Comparison of ENCODE assay signal across 38 mouse cellular contexts in the genomic region with DNA sequence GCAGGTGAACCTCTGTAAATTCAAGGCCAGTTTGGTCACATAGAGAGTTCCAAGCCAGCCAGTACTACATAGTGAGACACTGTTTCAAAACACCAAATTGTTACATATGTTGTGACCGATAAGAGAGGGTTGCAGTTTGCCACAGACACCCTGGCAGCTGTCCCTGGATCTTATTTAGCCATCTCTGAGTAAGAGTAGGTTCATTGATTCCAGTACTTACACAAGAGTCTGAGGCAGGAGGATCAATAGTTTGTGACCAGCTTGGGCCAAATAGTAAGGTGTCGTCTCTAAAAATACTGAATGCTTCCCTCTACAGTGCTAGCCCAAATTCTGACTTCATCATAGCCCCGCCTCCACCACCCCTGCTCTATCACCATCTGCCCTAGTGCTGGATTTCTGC. TPM values are rescaled to one million over a fixed set of nuclear protein-coding genes. Genes with fewer than 3 reads are reported as not detected.
DNase-seq lines count a peak whose midpoint lies in the region; ATAC-seq and TF ChIP-seq lines count a peak whose summit lies in the region.
"Had no signal": no experiment of that assay in that cellular context is flagged by ENCODE, and none has a peak within 500 bp of the region (broad histone marks: within the 10 kb centered on the region; RNA-seq: fewer than 3 reads in every experiment).

No protein-coding gene starts in this region.

- H3K4me3 ChIP-seq in liver, adult 2 months (ENCODE audit: insufficient read depth, low read depth, low read length), result no peak overlapping the region
- H3K4me3 ChIP-seq in forebrain, embryonic 15.5 days, result no peak overlapping the region
- H3K4me3 ChIP-seq: heart, embryonic 10.5 days; heart, embryonic 15.5 days; hindbrain, embryonic 13.5 days; liver, embryonic 13.5 days; lung, embryonic 15.5 days; megakaryocyte, embryonic 14.5 days; midbrain, embryonic 13.5 days had no signal

- H3K4me1 ChIP-seq in liver, adult 2 months (ENCODE audit: control insufficient read depth, insufficient read depth, low read length), result peaks cover 7% of the 10 kb centered on the region; the same call in 1 of the 2 replicates
- no peaks in the 10 kb centered on the region for H3K4me1 ChIP-seq in forebrain, embryonic 15.5 days
- H3K4me1 ChIP-seq: heart, embryonic 15.5 days; hindbrain, embryonic 13.5 days; midbrain, embryonic 13.5 days had no signal

- no peak for TF ChIP-seq CTCF in liver, adult 2 months (IDR thresholded peaks at IDR 0.05; ENCODE audit: low read depth, low read length)

- no peak overlapping the region for H3K4me2 ChIP-seq in forebrain, embryonic 15.5 days (replicated peaks)
- H3K4me2 ChIP-seq: heart, embryonic 15.5 days; hindbrain, embryonic 13.5 days; liver, embryonic 13.5 days; lung, embryonic 15.5 days; midbrain, embryonic 13.5 days had no signal

- no peaks in the 10 kb centered on the region for H3K36me3 ChIP-seq in liver, adult 2 months (ENCODE audit: control insufficient read depth, insufficient read depth, low read length)
- no peaks in the 10 kb centered on the region for H3K36me3 ChIP-seq in forebrain, embryonic 15.5 days
- H3K36me3 ChIP-seq: heart, embryonic 10.5 days; heart, embryonic 15.5 days; hindbrain, embryonic 13.5 days; liver, embryonic 13.5 days; lung, embryonic 15.5 days; midbrain, embryonic 13.5 days had no signal

- H3K27me3 ChIP-seq in liver, adult 2 months (ENCODE audit: control insufficient read depth, insufficient read depth, low read length), result no peaks in the 10 kb centered on the region
- H3K27me3 ChIP-seq in forebrain, embryonic 15.5 days, result no peaks in the 10 kb centered on the region
- H3K27me3 ChIP-seq: heart, embryonic 15.5 days; hindbrain, embryonic 13.5 days; liver, embryonic 13.5 days; lung, embryonic 15.5 days; midbrain, embryonic 13.5 days had no signal

- TF ChIP-seq POLR2A in liver, adult 2 months (IDR thresholded peaks at IDR 0.05; ENCODE audit: extremely low read depth, insufficient read depth, low read length), result no peak

- WGBS in liver, adult 2 months, result 21% methylated on average over 3 of the region's 3 CpGs
- 88% methylated on average over 3 of the region's 3 CpGs for WGBS in forebrain, embryonic 15.5 days

- peak overlapping the region; percentile 3 for H3K27ac ChIP-seq in liver, adult 2 months (replicated peaks; ENCODE audit: insufficient read depth, low read depth, low read length)
- no peak overlapping the region for H3K27ac ChIP-seq in forebrain, embryonic 15.5 days (replicated peaks)
- H3K27ac ChIP-seq: heart, embryonic 10.5 days; heart, embryonic 15.5 days; hindbrain, embryonic 13.5 days; liver, embryonic 13.5 days; lung, embryonic 15.5 days; midbrain, embryonic 13.5 days had no signal

- H3K9me3 ChIP-seq in forebrain, embryonic 15.5 days, result no peaks in the 10 kb centered on the region
- H3K9me3 ChIP-seq: heart, embryonic 10.5 days; heart, embryonic 15.5 days; hindbrain, embryonic 13.5 days; liver, embryonic 13.5 days; lung, embryonic 15.5 days; midbrain, embryonic 13.5 days had no signal

- ATAC-seq in erythroid progenitor cell, adult 5-6 weeks (replicated peaks; ENCODE audit: low FRiP score, poor library complexity, severe bottlenecking), result peak; percentile 71; the same call in 1 of the 2 replicates
- peak; percentile 71 for ATAC-seq in megakaryocyte-erythroid progenitor cell, adult 5-6 weeks (replicated peaks; ENCODE audit: low FRiP score, low TSS enrichment, poor library complexity, severe bottlenecking)
- ATAC-seq in forebrain, embryonic 15.5 days (replicated peaks), result no peak
- ATAC-seq: forebrain, embryonic 14.5 days; intestine, postnatal 0 days; midbrain, embryonic 13.5 days had no signal

- peak; percentile 94 for DNase-seq in liver, adult 2 months (ENCODE audit: extremely low read depth, low read depth, low spot score)
- DNase-seq in liver (no peak), 416B (ENCODE audit: low read depth) (peak; percentile 3)
- DNase-seq in spleen, adult 18-20 months, result no peak
- no peak for DNase-seq in left cerebral cortex, adult 9 months (ENCODE audit: low spot score in 2 of 2)
- DNase-seq: adrenal gland, adult 2 months; adrenal gland, postnatal 36 days; cerebellum, adult 2 months; cerebellum, postnatal 25 days; gastrocnemius, postnatal 25 days; heart, adult 11 months; heart, postnatal 36 days; kidney, adult 9 months; kidney, postnatal 14 days; layer of hippocampus, adult 9-11 months; liver, embryonic 13.5 days; lung, postnatal 36 days; retina, postnatal 1 day; right cerebral cortex, postnatal 14 days had no signal

- H3K79me2 ChIP-seq in liver, adult 2 months (ENCODE audit: control insufficient read depth, insufficient read depth, low read length), result no peaks in the 10 kb centered on the region

- no peak overlapping the region for H3K9ac ChIP-seq in liver, adult 2 months (ENCODE audit: low read depth, low read length)
- no peak overlapping the region for H3K9ac ChIP-seq in forebrain, embryonic 15.5 days (replicated peaks)
- H3K9ac ChIP-seq: heart, embryonic 15.5 days; hindbrain, embryonic 13.5 days; liver, embryonic 13.5 days; lung, embryonic 15.5 days; midbrain, embryonic 13.5 days had no signal

RNA-seq across cellular contexts. Expression of a gene that starts 40.1 kb away (rescaled TPM):
- 0.07 and 0.09 TPM in 2 replicates for total RNA-seq in liver, adult 2 months (2014; rRNA removed)
- polyA plus RNA-seq in liver, adult 2 months (2012; rRNA removed), result 0.02 TPM in 1 of 2 replicates, not detected in the other
- not detected in 2 replicates for total RNA-seq in erythroid progenitor cell, adult 5-6 weeks (2015; ENCODE audit: low replicate concordance)
- total RNA-seq in erythroid progenitor cell, adult 5-6 weeks (2017; ENCODE audit: low replicate concordance), result not detected in 2 replicates
- total RNA-seq in megakaryocyte-erythroid progenitor cell, adult 5-6 weeks (2014; fragmentation: Nextera tagmentation), result not detected in 2 replicates
- not detected in 2 replicates for total RNA-seq in megakaryocyte-erythroid progenitor cell, adult 5-6 weeks (2017)
- not detected in 2 replicates for polyA plus RNA-seq in forebrain, embryonic 15.5 days (2015; fragmentation: Nextera tagmentation; extraction: Ambion mirVana)
- total RNA-seq: adrenal gland, postnatal 36 days; gastrocnemius, adult 18-20 months; gastrocnemius, postnatal 25 days; heart, postnatal 36 days; left cerebral cortex, postnatal 14 days; monocyte, adult 5-6 weeks had no signal
- polyA plus RNA-seq: adrenal gland, adult 2 months; brain, embryonic 14.5 days; cerebellum, adult 2 months; embryonic facial prominence, embryonic 11.5 days; forebrain, embryonic 14.5 days; frontal cortex, adult 2 months; heart, embryonic 10.5 days; heart, embryonic 15.5 days; hindbrain, embryonic 13.5 days; limb, embryonic 11.5 days; liver, embryonic 13.5 days; midbrain, embryonic 13.5 days; neural tube, embryonic 14.5 days had no signal

Comparison
In these comparisons a context has a peak if more than half of its experiments do, and no peak if none do; other contexts are left out.
1. DNase-seq: peak in liver, adult 2 months (single experiment) and 416B (single experiment); none in liver (single experiment), spleen, adult 18-20 months (0 of 2) and left cerebral cortex, adult 9 months (0 of 2).